Mouse (Mus musculus) megakaryocyte progenitor cell, adult 5-6 weeks (primary cell): Measurements from ENCODE around the gene Cdh16. TPM values are rescaled to one million over a fixed set of nuclear protein-coding genes. Genes with fewer than 3 reads are reported as not detected.
"Not testable (repeated sequence)": the region's sequence is repeated elsewhere in the genome, so short reads cannot be mapped to it uniquely, and the experiment has no call there.

Experiments
- ATAC-seq: replicated peaks from 2 replicates; pipeline ENCODE4 v1.8.0; 2016; ENCODE audit warnings: mild to moderate bottlenecking, moderate TSS enrichment, inconsistent platforms; ENCODE audit not compliant: poor library complexity
- total RNA-seq, 2 experiments: library from RNA; stranded (forward) in 1 of 2; stranded (reverse) in 1 of 2; fragments of 157-497, 149-512 nt in 1 of 2; fragments of 200-1000 nt in 1 of 2; gene quantifications; 2 replicates each; pipeline versions ENCODE4 v1.2.3 to v1.2.4; 2015 to 2017

Cdh16 gene
- total RNA-seq (2015) = not detected in 2 replicates
- not detected in 2 replicates for total RNA-seq (2017)

GRCm38 (mm10) chr8:104624161-104624560 lies at the start of gene Cdh16:
Cdh16 (minus strand) TSS chr8:104624396.
- no peak for ATAC-seq

- no peak for ATAC-seq
These were observed 31.4 kb upstream of the Cdh16 start for GRCm38 (mm10) chr8:104655614-104656013.

GRCm38 (mm10) chr8:104654984-104655383 lies 30.8 kb upstream of the Cdh16 start:
- ATAC-seq = peak; percentile 100

DNA sequence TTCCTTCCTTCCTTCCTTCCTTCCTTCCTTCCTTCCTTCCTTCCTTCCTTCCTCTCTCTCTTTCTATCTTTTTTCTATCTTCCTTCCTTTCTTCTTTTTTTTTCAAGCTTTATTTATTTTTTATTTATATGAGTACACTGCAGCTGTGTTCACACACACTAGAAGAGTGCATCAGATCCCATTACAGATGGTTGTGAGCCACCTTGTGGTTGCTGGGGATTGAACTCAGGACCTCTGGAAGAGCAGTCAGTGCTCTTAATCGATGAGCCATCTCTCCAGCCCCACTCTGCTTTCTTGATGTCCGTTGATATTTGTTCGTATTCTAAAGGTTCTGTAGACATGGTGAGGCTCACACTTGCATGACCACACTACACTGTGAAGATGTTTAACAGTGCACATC lies 20.0 kb upstream of the Cdh16 start:
- not testable (repeated sequence) for ATAC-seq

DNA sequence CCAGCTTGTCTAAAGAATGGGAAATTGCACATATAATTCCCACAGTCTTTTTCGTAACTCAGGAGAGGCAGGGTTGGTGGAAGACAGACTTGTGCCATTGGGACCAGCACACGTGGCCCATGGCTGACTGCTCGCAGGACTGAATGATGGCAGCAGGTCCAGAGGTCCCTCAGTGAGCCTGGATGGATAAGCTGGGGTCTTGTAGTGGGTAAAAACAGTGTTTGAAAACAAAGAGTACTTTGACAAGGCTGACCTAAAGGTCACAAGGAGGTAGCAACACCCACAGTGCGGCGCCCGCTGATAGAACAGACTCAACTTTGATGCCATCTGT lies 18.1 kb upstream of the Cdh16 start:
- peak; percentile 2; the same call in 1 of the 2 replicates for ATAC-seq

DNA sequence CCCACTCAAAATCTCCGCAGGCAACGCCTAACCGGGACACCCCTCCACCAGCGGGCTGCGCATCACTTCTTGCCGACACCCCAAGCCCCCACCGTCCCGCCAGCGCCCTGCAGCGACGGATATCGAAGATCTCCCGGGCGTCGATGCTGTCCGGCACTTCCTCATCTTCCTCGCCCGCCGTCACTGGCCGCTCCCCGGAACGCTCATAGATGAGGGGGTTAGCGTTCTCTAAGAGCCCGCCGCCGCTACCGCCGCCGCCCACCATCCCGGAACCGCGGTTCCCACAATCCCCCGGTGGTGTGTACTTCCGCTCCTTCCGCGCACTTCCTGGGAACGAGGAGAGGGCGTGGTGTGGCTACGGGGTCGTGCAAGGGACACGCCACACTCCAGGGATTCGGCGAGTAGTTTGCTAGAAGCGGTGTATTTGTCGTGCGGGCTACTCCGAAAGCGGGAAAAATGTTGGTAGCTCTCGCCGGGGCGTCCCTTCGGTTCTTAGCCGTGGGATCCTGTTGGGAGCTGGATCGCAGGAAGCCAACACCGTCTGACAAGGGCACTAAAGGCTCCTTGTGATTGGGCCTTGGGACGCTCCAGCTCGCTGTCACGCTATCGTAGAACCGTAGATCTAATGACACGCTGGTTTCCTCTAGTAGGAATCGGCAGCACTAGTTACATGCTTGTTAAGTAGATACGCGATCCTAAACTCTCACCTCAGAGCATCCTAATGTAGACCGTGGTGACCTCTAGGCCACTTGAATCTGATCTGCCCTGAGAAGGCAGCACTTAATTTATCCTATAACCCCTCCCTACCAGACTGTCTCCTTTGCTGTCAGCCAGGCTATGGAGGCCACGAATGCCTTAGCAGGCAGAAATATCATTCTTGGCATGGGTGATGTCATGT lies 17.5 kb upstream of the Cdh16 start, which contains the start of gene Ciao2b:
Gene Ciao2b (minus strand): TSS at position 540 of the 898 bp plus-strand sequence.
- ATAC-seq = peak; percentile 92

- no peak for ATAC-seq
These were observed 16.7 kb upstream of the Cdh16 start for GRCm38 (mm10) chr8:104640831-104641370.

DNA sequence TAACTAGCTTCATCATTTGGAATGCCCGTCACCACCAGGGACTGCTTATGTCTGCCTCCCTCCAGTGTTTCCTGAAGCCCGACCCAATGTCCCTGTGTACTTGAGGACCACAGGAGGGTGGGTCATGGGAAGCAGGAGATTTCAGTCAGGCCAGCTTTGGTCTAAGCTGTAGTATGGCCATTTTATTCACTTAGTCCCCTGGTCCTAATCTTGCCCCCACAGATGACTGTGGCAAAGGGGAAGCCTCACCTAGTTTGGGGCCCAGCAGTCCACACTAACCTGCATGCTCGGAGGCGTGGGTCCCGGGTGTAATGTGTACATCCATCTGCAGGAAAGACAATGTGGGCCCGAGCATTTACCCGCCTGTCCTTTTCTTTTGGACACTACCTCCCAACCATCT lies 16.0 kb upstream of the Cdh16 start:
- ATAC-seq = no peak

- ATAC-seq = no peak
These were observed 13.8 kb upstream of the Cdh16 start for GRCm38 (mm10) chr8:104638010-104638409.

DNA sequence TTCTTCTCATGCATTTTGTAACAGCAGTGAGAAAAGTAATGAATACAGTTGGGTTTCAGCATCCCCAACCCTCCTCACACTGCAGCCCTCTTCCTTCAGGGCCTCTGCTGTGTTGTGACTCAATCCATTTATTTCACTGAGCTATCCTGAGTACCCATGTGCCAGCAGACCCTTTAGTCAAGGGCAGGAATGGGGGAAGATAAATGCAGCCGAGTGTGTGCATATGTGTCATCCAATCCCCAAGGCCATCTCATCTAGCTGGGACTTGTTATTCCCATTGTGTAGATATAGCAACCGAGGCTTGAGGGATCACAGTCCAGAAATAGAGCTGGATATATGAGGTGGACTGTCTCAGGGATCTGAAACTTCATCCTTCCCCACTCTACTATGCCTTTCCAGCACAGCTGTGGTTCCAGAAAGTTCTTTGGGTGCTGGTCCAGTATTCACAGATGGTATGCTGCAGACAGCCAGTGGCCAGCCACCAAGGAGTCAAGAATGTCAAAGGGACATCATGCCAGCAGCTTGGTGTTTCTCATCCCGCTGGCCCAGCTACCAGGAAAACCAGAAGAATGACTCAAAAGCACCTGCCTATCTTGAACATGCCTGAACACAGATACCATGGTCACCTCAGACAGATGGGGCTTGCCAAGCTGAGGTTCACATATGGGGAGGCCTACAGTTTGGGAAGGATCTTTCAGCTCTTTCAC lies 11.0 kb upstream of the Cdh16 start:
- no peak for ATAC-seq

- ATAC-seq = no peak
These were observed 9.1 kb upstream of the Cdh16 start for GRCm38 (mm10) chr8:104633156-104633744.

DNA sequence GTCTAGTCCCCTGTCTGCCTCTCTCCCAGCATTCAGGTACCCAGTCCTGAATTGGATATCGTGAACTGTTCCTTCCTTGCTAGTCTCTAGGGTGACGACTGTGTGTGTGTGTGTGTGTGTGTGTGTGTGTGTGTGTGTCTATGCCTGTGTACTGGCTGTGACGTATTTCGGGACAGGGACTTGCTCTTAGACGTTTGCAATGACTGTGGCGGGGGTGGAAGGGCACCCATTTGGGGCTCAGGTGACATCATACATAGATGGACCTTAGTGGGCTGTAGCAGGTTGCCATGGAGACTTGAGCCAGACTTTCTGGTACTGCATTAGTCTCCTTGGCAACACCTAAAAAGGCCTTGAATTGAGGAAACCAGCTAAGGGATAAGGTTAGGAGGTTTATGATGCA lies 8.3 kb upstream of the Cdh16 start:
- ATAC-seq = no peak

- 0 out of 2 replicates have a peak, but pooled peaks have one; percentile 3 for ATAC-seq
These were observed 7.8 kb upstream of the Cdh16 start for GRCm38 (mm10) chr8:104631975-104632374.

DNA sequence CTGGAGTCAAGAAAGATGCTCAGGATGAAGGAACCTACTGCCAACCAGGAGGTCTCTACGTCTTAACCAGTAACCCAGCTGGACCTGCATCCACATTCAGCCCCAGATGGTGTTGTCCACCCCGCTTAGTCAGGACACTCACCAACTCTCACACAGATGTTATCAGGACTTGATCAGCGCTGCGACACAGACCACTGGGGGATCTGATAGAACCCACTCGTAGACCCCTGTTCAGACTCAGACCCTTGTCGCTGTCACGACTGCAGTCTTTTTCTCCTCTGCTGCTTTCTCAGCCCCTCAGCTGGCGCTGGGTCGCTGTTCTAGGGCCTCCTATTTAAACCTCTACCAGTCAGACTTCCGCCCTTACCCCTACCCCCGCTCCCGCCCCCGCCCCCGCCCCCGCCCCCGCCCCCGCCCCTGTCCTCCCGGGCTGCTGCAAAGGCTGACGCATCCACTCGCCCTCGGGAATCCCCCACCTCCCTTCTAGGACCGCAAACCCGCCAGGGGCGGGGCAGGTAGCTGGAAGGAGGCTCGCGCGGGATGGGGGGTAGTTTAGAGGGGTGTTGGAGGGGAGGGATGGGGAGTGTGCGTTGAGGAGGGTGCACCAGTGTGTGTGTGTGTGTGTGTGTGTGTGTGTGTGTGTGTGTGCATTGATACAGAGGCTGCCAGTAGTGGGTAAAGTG lies 6.9 kb upstream of the Cdh16 start, which contains the start of gene Rrad:
Gene Rrad (minus strand): TSS at position 347 of the 683 bp plus-strand sequence.
- peak; percentile 63 for ATAC-seq

- ATAC-seq = peak; percentile 26; the same call in 1 of the 2 replicates
These were observed 6.4 kb upstream of the Cdh16 start for GRCm38 (mm10) chr8:104630574-104630973.

DNA sequence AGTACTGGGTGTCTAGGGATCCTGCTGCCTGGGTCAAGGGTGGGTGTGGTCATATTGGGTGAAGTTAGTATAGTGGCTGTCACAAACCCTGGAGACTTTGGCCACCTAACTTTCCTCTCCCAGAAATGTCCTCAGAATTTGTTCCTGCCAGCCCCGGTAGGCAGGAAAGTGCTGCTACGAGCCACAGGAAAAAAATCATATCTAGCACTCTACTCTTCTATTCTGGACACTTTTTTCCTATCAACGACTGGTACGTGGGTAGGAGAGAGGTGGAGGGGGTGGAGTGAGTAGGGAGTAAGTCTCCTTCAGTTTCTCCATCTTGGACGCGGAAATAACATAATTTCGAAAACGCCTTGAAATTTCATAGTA lies 5.9 kb upstream of the Cdh16 start:
- ATAC-seq = no peak; the same call in 1 of the 2 replicates

- peak; percentile 58 for ATAC-seq
These were observed 5.3 kb upstream of the Cdh16 start for GRCm38 (mm10) chr8:104629306-104630110.

DNA sequence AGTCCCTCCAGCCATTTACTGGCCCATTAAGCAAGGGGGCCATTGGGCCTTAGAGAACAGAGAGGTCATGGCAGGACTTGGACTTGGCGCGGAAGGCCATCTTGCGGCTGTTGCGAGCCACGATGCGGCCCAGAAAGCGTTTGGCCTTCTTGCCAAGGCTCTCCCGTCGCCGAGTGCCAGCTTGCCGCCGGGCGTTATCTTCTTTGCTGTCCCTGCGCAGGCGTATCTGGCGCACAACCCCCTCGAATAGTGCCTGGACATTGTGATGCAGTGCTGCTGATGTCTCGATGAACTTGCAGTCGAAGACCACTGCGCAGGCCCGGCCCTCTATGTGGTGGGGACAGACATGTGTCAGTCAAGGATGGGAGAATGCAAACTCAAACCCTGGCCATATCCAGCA lies 4.2 kb upstream of the Cdh16 start:
- ATAC-seq = no peak

GRCm38 (mm10) chr8:104627065-104627740 lies 3.0 kb upstream of the Cdh16 start:
- ATAC-seq = no peak
